27 mouse cellular contexts compared by ENCODE assay signal in genomic region chr12:34808180-34808579, GRCm38 (mm10).
DNase-seq lines count a peak whose midpoint lies in the region; ATAC-seq and TF ChIP-seq lines count a peak whose summit lies in the region.
"Had no signal": no experiment of that assay in that cellular context is flagged by ENCODE, and none has a peak within 500 bp of the region (broad histone marks: within the 10 kb centered on the region; RNA-seq: fewer than 3 reads in every experiment).

No protein-coding gene starts in this region.

- peak overlapping the region; percentile 32 for H3K4me2 ChIP-seq in myocyte (ENCODE audit: low read depth)
- no peak overlapping the region for H3K4me2 ChIP-seq in midbrain, embryonic 11.5 days
- H3K4me2 ChIP-seq: embryonic facial prominence, embryonic 12.5 days; embryonic facial prominence, embryonic 15.5 days; heart, embryonic 12.5 days; heart, embryonic 15.5 days; hindbrain, embryonic 13.5 days had no signal

- TF ChIP-seq POLR2A in myocyte (IDR thresholded peaks at IDR 0.05; ENCODE audit: insufficient read length, low read depth), result no peak

- no peaks in the 10 kb centered on the region for H3K36me3 ChIP-seq in myocyte (ENCODE audit: control insufficient read depth, insufficient read depth)
- H3K36me3 ChIP-seq in midbrain, embryonic 11.5 days (ENCODE audit: control insufficient read depth, insufficient read depth, low read length), result no peaks in the 10 kb centered on the region
- H3K36me3 ChIP-seq: embryonic facial prominence, embryonic 12.5 days; embryonic facial prominence, embryonic 15.5 days; heart, embryonic 12.5 days; heart, embryonic 15.5 days; hindbrain, embryonic 10.5 days; hindbrain, embryonic 13.5 days had no signal

- H3K4me3 ChIP-seq in myocyte, result no peak overlapping the region
- H3K4me3 ChIP-seq in midbrain, embryonic 11.5 days (ENCODE audit: low read depth, low read length), result no peak overlapping the region
- H3K4me3 ChIP-seq: embryonic facial prominence, embryonic 12.5 days; embryonic facial prominence, embryonic 15.5 days; heart, embryonic 12.5 days; heart, embryonic 15.5 days; hindbrain, embryonic 10.5 days; hindbrain, embryonic 13.5 days had no signal

- H3K27me3 ChIP-seq in myocyte (ENCODE audit: control insufficient read depth, insufficient read depth, insufficient read length), result no peaks in the 10 kb centered on the region
- H3K27me3 ChIP-seq in midbrain, embryonic 11.5 days (ENCODE audit: control insufficient read depth, insufficient read depth, low read length), result no peaks in the 10 kb centered on the region
- H3K27me3 ChIP-seq: embryonic facial prominence, embryonic 12.5 days; embryonic facial prominence, embryonic 15.5 days; heart, embryonic 12.5 days; heart, embryonic 15.5 days; hindbrain, embryonic 13.5 days had no signal

- no peak for ATAC-seq in midbrain, embryonic 11.5 days (ENCODE audit: low FRiP score)
- ATAC-seq: forebrain, embryonic 14.5 days; hindbrain, embryonic 16.5 days; inflammation-experienced regulatory T-cells, adult 6 months; Patski had no signal

- no peak overlapping the region for H3K9ac ChIP-seq in midbrain, embryonic 11.5 days (ENCODE audit: low read length)
- H3K9ac ChIP-seq: embryonic facial prominence, embryonic 12.5 days; embryonic facial prominence, embryonic 15.5 days; heart, embryonic 12.5 days; heart, embryonic 15.5 days; hindbrain, embryonic 13.5 days had no signal

- no peak overlapping the region for H3K27ac ChIP-seq in midbrain, embryonic 11.5 days (ENCODE audit: low read depth, low read length)
- H3K27ac ChIP-seq: embryonic facial prominence, embryonic 12.5 days; embryonic facial prominence, embryonic 15.5 days; heart, embryonic 15.5 days; hindbrain, embryonic 10.5 days; hindbrain, embryonic 13.5 days had no signal

- H3ac ChIP-seq in myocyte (ENCODE audit: control insufficient read depth, insufficient read length), result no peak overlapping the region

- H3K79me2 ChIP-seq in myocyte (ENCODE audit: control insufficient read depth, insufficient read depth), result no peaks in the 10 kb centered on the region

- DNase-seq in 3T3-L1 (ENCODE audit: low read depth, low spot score) (peak; percentile 11), NIH3T3 (ENCODE audit: low read depth) (peak; percentile 5)
- DNase-seq in induced T-regulatory cell, adult 2 months (ENCODE audit: low read depth), result peak; percentile 19
- DNase-seq in right cerebral cortex, adult 18-20 months, result no peak
- no peak for DNase-seq in urinary bladder, postnatal 25 days (ENCODE audit: low spot score)
- no peak for DNase-seq in midbrain, embryonic 11.5 days (ENCODE audit: low spot score, missing footprints)
- DNase-seq: adrenal gland, postnatal 10 days; adrenal gland, postnatal 36 days; cerebellum, adult 18-20 months; cerebellum, adult 9-10 months; cerebellum, postnatal 14 days; gastrocnemius, postnatal 10 days; gastrocnemius, postnatal 36 days; heart, adult 11 months; heart, postnatal 10 days; heart, postnatal 36 days had no signal

- no peaks in the 10 kb centered on the region for H3K4me1 ChIP-seq in midbrain, embryonic 11.5 days (ENCODE audit: control insufficient read depth, insufficient read depth, low read length)
- H3K4me1 ChIP-seq: embryonic facial prominence, embryonic 12.5 days; embryonic facial prominence, embryonic 15.5 days; heart, embryonic 12.5 days; heart, embryonic 15.5 days; hindbrain, embryonic 10.5 days; hindbrain, embryonic 13.5 days had no signal

- 89% methylated on average over 1 of the region's 1 CpGs for WGBS in midbrain, embryonic 11.5 days

- H3K9me3 ChIP-seq in midbrain, embryonic 11.5 days (ENCODE audit: control insufficient read depth, low read length), result no peaks in the 10 kb centered on the region
- H3K9me3 ChIP-seq: embryonic facial prominence, embryonic 12.5 days; embryonic facial prominence, embryonic 15.5 days; heart, embryonic 12.5 days; heart, embryonic 15.5 days; hindbrain, embryonic 10.5 days; hindbrain, embryonic 13.5 days had no signal

TF ChIP-seq in myocyte, 11 proteins besides CTCF, POLR2A, EP300 and RAD21:
- no peak for TF ChIP-seq CEBPB (IDR thresholded peaks at IDR 0.05; ENCODE audit: insufficient read depth, poor library complexity, severe bottlenecking)
- no peak for TF ChIP-seq MAX (IDR thresholded peaks at IDR 0.05; ENCODE audit: low read depth)
TF ChIP-seq in myocyte: peak in this region for 0.

Comparison
In these comparisons a context has a peak if more than half of its experiments do, and no peak if none do; other contexts are left out.
1. DNase-seq: peak in 3T3-L1 (single experiment), NIH3T3 (single experiment) and induced T-regulatory cell, adult 2 months (single experiment); none in right cerebral cortex, adult 18-20 months (single experiment), urinary bladder, postnatal 25 days (single experiment) and midbrain, embryonic 11.5 days (single experiment).